Mouse (Mus musculus) embryo, embryonic 10.5 days (tissue): Measurements from ENCODE around the gene Tex47.

Experiments used
- DNase-seq: peaks from one replicate; pipeline ENCODE4 v3.0.0-alpha.2; 2015; ENCODE audit warnings: low spot score

Gene Tex47

GRCm38 (mm10) chr5:7303819-7304218, at the start of gene Tex47:
Gene Tex47, plus strand, starts transcription at chr5:7304119.
- DNase-seq = no peak

- peak; percentile 17 for DNase-seq
Measured at GRCm38 (mm10) chr5:7276659-7277455, 27.1 kb upstream of the Tex47 start.

GRCm38 (mm10) chr5:7284336-7284735, 19.6 kb upstream of the Tex47 start:
- DNase-seq = no peak

- no peak for DNase-seq
Measured at GRCm38 (mm10) chr5:7302969-7303368, 950 bp upstream of the Tex47 start.

- no peak for DNase-seq
Measured at GRCm38 (mm10) chr5:7325594-7325993, 21.7 kb downstream of the Tex47 start.

GRCm38 (mm10) chr5:7344145-7345010, 40.5 kb downstream of the Tex47 start, which contains the start of gene Zfp804b:
Gene Zfp804b, minus strand, starts transcription at chr5:7344756.
- peak; percentile 74 for DNase-seq

- DNase-seq = peak; percentile 61
Measured at GRCm38 (mm10) chr5:7345011-7345389, 41.1 kb downstream of the Tex47 start.
